ENCODE assay signal across 15 mouse cellular contexts in the genomic region with DNA sequence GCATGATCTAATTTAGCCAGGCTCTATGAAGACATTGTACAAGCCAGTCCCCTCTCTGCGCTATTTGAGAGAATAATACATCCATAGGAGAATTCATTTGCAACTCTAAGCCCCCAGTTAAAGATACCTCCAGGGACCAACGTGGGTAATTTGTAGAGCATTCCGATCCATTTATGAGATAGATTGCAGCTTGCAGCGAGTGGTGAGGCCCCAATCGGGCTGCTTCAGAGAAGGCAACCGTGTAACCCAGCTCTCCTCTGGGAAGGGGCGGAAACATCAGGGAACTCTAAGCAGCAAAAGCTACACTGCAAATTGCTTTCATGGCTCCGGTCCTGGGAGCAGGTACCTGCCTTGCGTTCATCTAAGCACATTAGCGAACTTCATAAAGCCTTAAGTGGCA.
"Had no signal": no experiment of that assay in that cellular context is flagged by ENCODE, and none has a peak within 500 bp of the region (broad histone marks: within the 10 kb centered on the region; RNA-seq: fewer than 3 reads in every experiment).

No protein-coding gene starts in this region.

- H3K36me3 ChIP-seq: kidney, embryonic 15.5 days; liver, embryonic 13.5 days; lung, embryonic 15.5 days; midbrain, embryonic 12.5 days; stomach, embryonic 15.5 days had no signal

- H3K4me1 ChIP-seq: liver, embryonic 13.5 days; megakaryocyte, embryonic 14.5 days; stomach, embryonic 15.5 days had no signal

- H3K4me2 ChIP-seq: kidney, embryonic 15.5 days; liver, embryonic 13.5 days; lung, embryonic 15.5 days; midbrain, embryonic 12.5 days; stomach, embryonic 15.5 days had no signal

- H3K27me3 ChIP-seq: kidney, embryonic 15.5 days; liver, embryonic 13.5 days; lung, embryonic 15.5 days; megakaryocyte, embryonic 14.5 days; stomach, embryonic 15.5 days had no signal

- ATAC-seq: liver, postnatal 0 days had no signal

- H3K4me3 ChIP-seq: kidney, embryonic 15.5 days; left cerebral cortex, adult 2 months; liver, embryonic 13.5 days; lung, embryonic 15.5 days; megakaryocyte, embryonic 14.5 days; midbrain, embryonic 12.5 days; stomach, embryonic 15.5 days had no signal

- H3K9me3 ChIP-seq: kidney, embryonic 15.5 days; liver, embryonic 13.5 days; lung, embryonic 15.5 days; midbrain, embryonic 12.5 days; stomach, embryonic 15.5 days had no signal

- H3K27ac ChIP-seq: kidney, embryonic 15.5 days; left cerebral cortex, adult 2 months; liver, embryonic 13.5 days; lung, embryonic 15.5 days; macrophage; midbrain, embryonic 12.5 days; stomach, embryonic 15.5 days had no signal

- H3K9ac ChIP-seq: kidney, embryonic 15.5 days; liver, embryonic 13.5 days; liver, postnatal 0 days; lung, embryonic 15.5 days; midbrain, embryonic 12.5 days; stomach, embryonic 15.5 days had no signal

- DNase-seq: kidney, postnatal 14 days; liver; liver, embryonic 13.5 days; liver, postnatal 0 days; lung, postnatal 14 days; right cerebral cortex, postnatal 14 days; thymus, adult 2 months; thymus, postnatal 25 days had no signal
